Mouse (Mus musculus): ENCODE data around the gene Chd1. TPM values are rescaled to one million over a fixed set of nuclear protein-coding genes. Genes with fewer than 3 reads are reported as not detected.
A peak's percentile ranks its signal among the peaks of the same experiment; 100 is the strongest.

Chd1 gene
- polyA plus RNA-seq, 1 experiment from 2014 or later = 48.6 TPM

- ATAC-seq (ENCODE audit: insufficient number of reproducible peaks, insufficient read depth, low FRiP score, low TSS enrichment, low read depth) = no peak
- Histone ChIP-seq H3K4me1 (replicated peaks) (no peaks in the 10 kb centered on the region), H3K9me3 (no peaks in the 10 kb centered on the region), H3K9ac (replicated peaks) (no peak overlapping the region), H3K4me3 (replicated peaks) (no peak overlapping the region), H3K36me3 (no peaks in the 10 kb centered on the region), H3K27me3 (no peaks in the 10 kb centered on the region), H3K27ac (no peak overlapping the region), H3K4me2 (no peak overlapping the region)
- WGBS = 26% methylated on average over 3 of the region's 3 CpGs
Observed at GRCm38 (mm10) chr17:15787036-15787435, 82.3 kb downstream of the Chd1 start.

DNA sequence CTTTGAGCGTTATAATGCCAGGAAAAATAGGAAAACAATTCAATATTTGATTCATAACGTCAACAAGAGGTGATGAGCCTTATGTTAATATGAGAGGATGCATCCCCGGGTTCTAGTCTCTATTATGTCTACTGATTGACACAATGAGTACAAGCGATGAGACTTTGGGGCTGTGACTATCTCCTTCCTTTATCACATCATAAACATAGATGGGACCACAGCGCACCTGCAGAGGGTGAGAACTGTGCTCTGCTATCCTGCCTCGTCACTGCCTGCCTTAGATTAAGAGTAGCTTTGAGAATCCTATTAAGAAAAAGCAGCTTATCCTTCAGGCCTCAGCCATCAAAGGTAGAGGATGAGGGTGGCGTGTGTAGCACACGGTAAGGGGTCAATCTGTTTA, 85.9 kb downstream of the Chd1 start:
- 88% methylated on average over 8 of the region's 8 CpGs for WGBS
- ATAC-seq (ENCODE audit: insufficient number of reproducible peaks, insufficient read depth, low FRiP score, low TSS enrichment, low read depth) = no peak

DNA sequence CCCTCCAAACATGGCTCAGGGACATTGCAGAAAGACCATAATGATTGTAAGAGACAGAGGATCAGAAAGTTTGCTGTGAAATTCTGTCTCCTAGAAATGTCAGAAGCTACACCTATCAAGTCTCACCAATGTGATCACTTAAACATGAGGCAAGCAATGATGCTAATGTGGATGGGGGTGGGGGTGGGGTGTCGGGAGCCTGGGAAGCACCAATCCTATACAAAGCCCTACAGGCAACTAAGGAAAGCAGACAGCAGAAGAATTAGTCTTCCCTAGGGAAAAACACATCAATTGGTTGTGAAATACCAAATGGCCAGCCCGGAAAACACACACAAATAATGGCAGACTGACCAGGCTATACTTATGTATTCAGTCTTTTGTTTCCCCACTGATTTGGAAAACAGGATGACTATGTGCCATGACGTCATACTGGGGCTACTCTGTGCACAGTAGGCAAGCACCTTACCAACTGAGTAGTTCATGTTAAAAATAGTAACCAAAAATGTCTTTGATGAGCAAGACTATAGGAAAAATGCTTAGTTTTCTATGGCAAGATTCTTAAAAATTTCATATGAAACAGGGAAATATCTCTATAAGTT, 94.5 kb downstream of the Chd1 start:
- no peak for ATAC-seq (ENCODE audit: insufficient number of reproducible peaks, insufficient read depth, low FRiP score, low TSS enrichment, low read depth)
- Histone ChIP-seq H3K9ac (replicated peaks) (no peak overlapping the region), H3K36me3 (no peaks in the 10 kb centered on the region), H3K27me3 (no peaks in the 10 kb centered on the region), H3K9me3 (no peaks in the 10 kb centered on the region; the same call in 1 of the 2 replicates), H3K4me2 (no peak overlapping the region), H3K27ac (no peak overlapping the region), H3K4me3 (replicated peaks) (no peak overlapping the region), H3K4me1 (replicated peaks) (no peaks in the 10 kb centered on the region)
- WGBS = 82% methylated on average over 3 of the region's 3 CpGs

More for the DNA sequence above, 85.9 kb downstream of the Chd1 start:
- Histone ChIP-seq H3K4me1 (replicated peaks) (no peaks in the 10 kb centered on the region), H3K36me3 (no peaks in the 10 kb centered on the region), H3K4me3 (replicated peaks) (no peak overlapping the region), H3K27me3 (no peaks in the 10 kb centered on the region), H3K9ac (replicated peaks) (no peak overlapping the region), H3K27ac (no peak overlapping the region), H3K4me2 (no peak overlapping the region), H3K9me3 (no peaks in the 10 kb centered on the region)

DNA sequence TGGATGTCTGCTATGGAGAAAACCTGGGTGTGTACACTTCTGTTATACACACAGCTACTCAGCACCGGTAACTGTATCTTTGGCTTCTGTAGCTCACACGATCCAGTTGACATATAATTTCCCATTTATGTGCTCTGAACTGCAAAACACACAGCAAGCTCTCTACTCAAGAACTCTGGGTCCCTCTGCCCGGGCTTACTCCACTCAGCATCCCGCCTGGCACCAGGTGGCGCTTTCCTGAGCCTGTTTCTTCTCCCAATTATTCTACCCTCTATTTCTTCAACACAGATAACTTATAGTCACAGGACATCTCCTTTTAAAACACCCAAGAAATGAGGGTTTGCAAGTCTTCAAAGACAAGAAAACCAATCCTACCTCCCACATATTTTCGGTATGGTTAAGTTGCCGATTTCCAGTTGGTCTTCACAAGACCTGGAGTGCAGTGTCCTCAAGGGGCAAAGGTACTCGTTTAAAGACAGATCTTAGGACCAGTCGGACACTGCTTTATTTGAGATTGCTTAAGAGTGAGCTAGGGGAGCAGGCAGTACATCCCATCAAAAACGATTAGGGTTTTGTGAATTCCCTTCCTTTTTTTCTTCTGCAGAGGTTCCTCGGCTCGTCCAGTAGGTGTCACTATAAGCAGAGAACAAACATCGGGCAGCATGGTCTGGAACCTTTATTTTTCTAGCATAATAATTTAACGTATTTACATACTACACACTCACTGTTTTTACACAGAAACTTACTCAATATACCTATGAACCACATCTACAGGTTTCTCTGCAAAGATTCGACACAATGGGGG, 99.4 kb downstream of the Chd1 start:
- Histone ChIP-seq H3K27ac (0 out of 2 replicates have a peak overlapping the region, but pooled peaks have one; percentile 42), H3K4me2 (no peak overlapping the region), H3K9me3 (no peaks in the 10 kb centered on the region; the same call in 1 of the 2 replicates), H3K9ac (replicated peaks) (no peak overlapping the region), H3K4me1 (replicated peaks) (peaks cover 25% of the 10 kb centered on the region), H3K36me3 (peaks cover 23% of the 10 kb centered on the region), H3K27me3 (no peaks in the 10 kb centered on the region), H3K4me3 (replicated peaks) (no peak overlapping the region)
- WGBS = 48% methylated on average over 15 of the region's 15 CpGs
- no peak for ATAC-seq (ENCODE audit: insufficient number of reproducible peaks, insufficient read depth, low FRiP score, low TSS enrichment, low read depth)

GRCm38 (mm10) chr17:15807295-15807984, 102.7 kb downstream of the Chd1 start:
- Histone ChIP-seq H3K4me2 (no peak overlapping the region), H3K4me3 (replicated peaks) (no peak overlapping the region), H3K27me3 (no peaks in the 10 kb centered on the region), H3K4me1 (replicated peaks) (peaks cover 55% of the 10 kb centered on the region), H3K9me3 (no peaks in the 10 kb centered on the region; the same call in 1 of the 2 replicates), H3K9ac (replicated peaks) (no peak overlapping the region), H3K27ac (peak overlapping the region; percentile 81), H3K36me3 (peaks cover 23% of the 10 kb centered on the region)
- peak; percentile 4; the same call in 1 of the 2 replicates for ATAC-seq (ENCODE audit: insufficient number of reproducible peaks, insufficient read depth, low FRiP score, low TSS enrichment, low read depth)
- 84% methylated on average over 23 of the region's 23 CpGs for WGBS

DNA sequence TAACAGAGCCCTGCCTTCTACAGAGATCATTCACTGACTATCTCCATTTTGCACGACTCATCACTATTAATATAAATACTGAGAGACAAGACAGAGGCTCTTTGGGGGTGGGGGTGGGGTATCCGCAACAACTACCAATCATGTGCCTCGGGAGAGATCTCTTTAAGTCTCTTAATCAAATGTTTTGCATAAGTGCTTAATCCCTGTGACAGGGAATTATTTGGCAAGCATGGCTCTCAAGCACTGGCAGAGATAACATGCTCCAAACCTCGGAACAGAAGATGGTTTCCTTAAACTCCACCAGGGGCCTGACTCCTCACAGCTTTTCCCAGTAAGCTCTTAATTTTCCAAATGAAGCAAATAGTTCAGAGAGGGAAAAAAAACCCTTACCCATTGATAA, 103.2 kb downstream of the Chd1 start:
- Histone ChIP-seq H3K27ac (peak overlapping the region; percentile 81), H3K27me3 (no peaks in the 10 kb centered on the region), H3K4me1 (replicated peaks) (peaks cover 59% of the 10 kb centered on the region), H3K4me2 (peak overlapping the region; percentile 39), H3K36me3 (peaks cover 23% of the 10 kb centered on the region), H3K9ac (replicated peaks) (no peak overlapping the region), H3K9me3 (no peaks in the 10 kb centered on the region), H3K4me3 (replicated peaks) (no peak overlapping the region)
- 56% methylated on average over 4 of the region's 4 CpGs for WGBS
- ATAC-seq (ENCODE audit: insufficient number of reproducible peaks, insufficient read depth, low FRiP score, low TSS enrichment, low read depth) = no peak

DNA sequence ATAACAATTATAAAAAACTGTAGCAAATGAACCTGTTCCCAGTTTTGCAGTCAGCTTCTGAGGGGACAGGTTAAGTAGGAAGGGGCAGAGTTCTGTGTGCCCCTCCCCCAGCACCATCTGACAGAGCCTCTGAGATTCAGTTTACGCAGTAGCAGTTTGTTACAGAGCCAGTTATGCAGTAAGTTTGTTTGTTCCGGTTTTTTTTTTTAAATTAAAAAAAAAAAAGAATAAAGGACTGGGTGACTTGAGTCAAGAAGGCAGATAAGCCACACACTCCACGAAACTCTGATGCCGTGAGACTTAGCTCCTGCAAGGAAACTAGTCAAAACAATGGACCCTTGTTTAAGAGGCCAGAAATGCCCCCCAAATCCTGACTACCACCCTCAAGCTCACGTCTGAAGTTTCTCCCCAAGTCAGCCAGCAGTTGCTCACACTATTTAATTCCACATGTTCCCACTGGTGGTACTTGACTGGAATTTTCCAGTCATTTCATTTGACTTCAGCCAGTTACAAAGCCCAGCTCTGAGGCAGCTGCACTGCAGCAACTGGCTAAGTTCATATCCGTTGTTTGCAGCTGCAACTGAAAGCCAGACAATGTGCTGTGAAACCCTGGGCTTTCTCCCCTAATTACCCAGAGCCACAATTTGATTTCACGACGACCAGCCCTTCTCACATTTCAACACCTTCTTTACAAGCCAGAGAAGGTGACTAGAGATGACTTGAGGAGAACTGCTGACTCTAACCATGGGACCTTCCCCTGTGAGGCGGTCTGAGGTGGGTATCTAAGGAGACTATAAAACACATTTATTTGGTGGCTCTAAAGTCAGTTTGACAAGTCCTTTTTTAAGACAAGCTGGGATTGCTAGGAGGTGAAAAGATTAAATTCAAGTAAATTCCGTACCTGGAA, 104.0 kb downstream of the Chd1 start:
- peak; percentile 91 for ATAC-seq (ENCODE audit: insufficient number of reproducible peaks, insufficient read depth, low FRiP score, low TSS enrichment, low read depth)
- H3K4me2 ChIP-seq = peak overlapping the region; percentile 39
- no peak overlapping the region for H3K9ac ChIP-seq (replicated peaks)
- no peaks in the 10 kb centered on the region for H3K27me3 ChIP-seq
- H3K9me3 ChIP-seq = no peaks in the 10 kb centered on the region
- H3K4me3 ChIP-seq (replicated peaks) = no peak overlapping the region
- 8% methylated on average over 10 of the region's 10 CpGs for WGBS
- H3K36me3 ChIP-seq = peaks cover 23% of the 10 kb centered on the region
- peaks cover 66% of the 10 kb centered on the region for H3K4me1 ChIP-seq (replicated peaks)
- peak overlapping the region; percentile 81 for H3K27ac ChIP-seq

- Histone ChIP-seq H3K36me3 (peaks cover 23% of the 10 kb centered on the region), H3K27me3 (no peaks in the 10 kb centered on the region), H3K27ac (peak overlapping the region; percentile 81; the same call in 1 of the 2 replicates), H3K4me2 (peak overlapping the region; percentile 39), H3K4me1 (replicated peaks) (peaks cover 76% of the 10 kb centered on the region), H3K9ac (replicated peaks) (no peak overlapping the region), H3K4me3 (replicated peaks) (no peak overlapping the region), H3K9me3 (no peaks in the 10 kb centered on the region)
- 83% methylated on average over 2 of the region's 2 CpGs for WGBS
- ATAC-seq (ENCODE audit: insufficient number of reproducible peaks, insufficient read depth, low FRiP score, low TSS enrichment, low read depth) = no peak
Observed at GRCm38 (mm10) chr17:15809949-15810348, 105.2 kb downstream of the Chd1 start.

DNA sequence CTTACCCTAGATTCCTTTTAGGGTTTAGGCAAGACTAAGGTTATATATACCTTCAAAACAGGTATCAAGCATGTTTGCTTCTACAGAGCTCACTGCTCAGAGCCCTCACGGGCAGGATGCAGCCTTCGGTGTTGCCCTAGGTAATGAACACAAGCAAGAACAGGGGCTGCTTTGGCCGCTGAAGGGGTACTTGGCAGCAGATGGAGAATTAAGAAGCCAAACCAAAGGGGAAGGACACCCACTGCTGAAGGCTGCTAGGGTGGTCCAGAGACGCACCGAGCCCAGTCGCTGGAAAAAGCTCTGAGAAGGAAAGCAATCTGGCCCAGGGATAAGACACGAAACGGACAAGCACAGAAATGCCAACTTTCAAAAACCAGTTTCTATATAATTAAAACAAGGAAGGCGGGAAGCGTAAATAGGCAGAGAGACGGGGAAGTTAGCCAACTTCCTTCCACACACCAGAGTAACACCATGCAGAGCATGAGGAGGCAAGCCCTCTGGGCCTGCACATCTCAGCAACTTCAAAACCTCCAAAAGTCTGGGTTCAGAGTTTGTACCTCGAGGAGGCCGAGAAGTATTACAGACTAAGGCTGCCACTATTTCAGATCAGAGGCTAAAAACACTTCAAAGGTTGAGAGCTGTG, 107.5 kb downstream of the Chd1 start:
- no peaks in the 10 kb centered on the region for H3K9me3 ChIP-seq
- no peaks in the 10 kb centered on the region for H3K27me3 ChIP-seq
- no peak overlapping the region for H3K4me3 ChIP-seq (replicated peaks)
- WGBS = 62% methylated on average over 13 of the region's 13 CpGs
- no peak overlapping the region for H3K4me2 ChIP-seq
- 0 out of 2 replicates have a peak overlapping the region, but pooled peaks have one; percentile 41 for H3K27ac ChIP-seq
- peaks cover 19% of the 10 kb centered on the region for H3K36me3 ChIP-seq
- ATAC-seq (ENCODE audit: insufficient number of reproducible peaks, insufficient read depth, low FRiP score, low TSS enrichment, low read depth) = no peak
- H3K9ac ChIP-seq (replicated peaks) = peak overlapping the region; percentile 27; the same call in 1 of the 2 replicates
- H3K4me1 ChIP-seq (replicated peaks) = peaks cover 77% of the 10 kb centered on the region

DNA sequence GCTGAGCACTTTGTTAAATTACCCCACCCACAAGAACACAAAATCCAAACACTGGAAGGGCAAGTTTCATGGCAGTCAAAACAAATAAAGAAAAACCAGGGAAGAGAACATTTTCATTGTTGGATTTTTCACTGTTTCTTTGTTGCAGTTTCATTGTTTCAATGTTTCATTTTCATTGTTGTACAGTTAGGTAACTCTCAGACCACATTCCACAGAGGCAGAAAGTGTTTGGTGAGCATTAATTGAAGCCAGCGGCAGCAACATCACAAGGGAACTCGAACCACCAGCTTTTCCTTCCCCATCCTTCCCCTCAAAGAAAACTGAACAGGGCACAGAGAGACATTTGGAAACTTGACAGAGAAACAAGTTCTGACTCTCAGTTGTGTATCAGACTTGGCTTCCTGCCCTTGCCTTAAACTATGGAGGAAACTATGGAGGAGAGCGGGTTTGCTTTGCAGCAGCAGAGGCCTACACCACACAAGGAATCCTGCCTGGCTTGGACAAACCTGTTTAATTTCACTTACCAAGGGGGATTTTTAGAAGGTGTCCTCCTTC, 109.0 kb downstream of the Chd1 start:
- Histone ChIP-seq H3K4me3 (replicated peaks) (no peak overlapping the region), H3K27ac (peak overlapping the region; percentile 32; the same call in 1 of the 2 replicates), H3K9ac (replicated peaks) (no peak overlapping the region), H3K36me3 (peaks cover 27% of the 10 kb centered on the region), H3K9me3 (no peaks in the 10 kb centered on the region), H3K4me1 (replicated peaks) (peaks cover 72% of the 10 kb centered on the region), H3K4me2 (0 out of 2 replicates have a peak overlapping the region, but pooled peaks have one; percentile 15), H3K27me3 (no peaks in the 10 kb centered on the region)
- ATAC-seq (ENCODE audit: insufficient number of reproducible peaks, insufficient read depth, low FRiP score, low TSS enrichment, low read depth) = no peak
- WGBS = 56% methylated on average over 3 of the region's 3 CpGs
